Mouse (Mus musculus): ENCODE results near the gene Selenom.

Selenom gene

DNA sequence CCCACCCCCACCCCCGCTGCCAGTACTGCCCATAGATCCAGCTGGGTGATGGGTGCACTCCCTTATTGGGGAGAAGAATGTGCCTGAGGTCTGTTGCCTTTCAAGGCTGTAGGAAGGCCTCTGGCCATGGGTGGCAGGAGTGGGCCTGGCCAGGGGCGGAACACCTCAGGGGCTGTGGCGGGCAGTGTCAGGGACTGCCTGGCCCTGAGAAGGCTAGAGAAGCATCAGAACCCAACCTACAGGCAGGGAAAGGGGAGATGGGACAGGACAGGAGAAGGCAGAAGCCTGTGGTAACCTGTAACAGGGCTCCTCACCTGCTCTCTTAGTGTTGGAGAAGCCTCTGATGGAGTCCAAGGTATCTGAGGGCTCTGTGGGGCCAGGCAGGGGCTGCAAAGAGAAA is 16.2 kb downstream of the Selenom start:
- no peak for DNase-seq (ENCODE audit: low read depth, low spot score)

DNA sequence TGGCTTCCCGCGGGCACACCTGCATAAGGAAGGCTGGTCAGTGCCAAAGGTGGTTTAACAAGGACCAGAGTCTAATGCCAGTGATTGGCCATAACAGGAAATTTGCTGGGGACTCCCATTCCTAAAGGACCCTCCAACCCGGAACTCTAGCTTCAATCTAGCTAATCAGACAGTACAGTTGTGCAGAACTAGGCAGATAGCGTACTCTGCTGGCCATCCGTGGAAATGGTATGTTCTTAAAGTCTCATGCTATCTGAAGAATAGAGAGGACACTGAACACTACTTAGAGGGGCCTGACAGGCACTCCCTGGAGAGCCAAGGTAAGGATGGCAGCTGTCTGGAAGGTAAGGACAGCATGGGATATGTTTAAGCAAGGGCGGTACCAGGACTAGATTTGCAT is 17.1 kb downstream of the Selenom start:
- DNase-seq (ENCODE audit: low read depth, low spot score) = no peak

DNA sequence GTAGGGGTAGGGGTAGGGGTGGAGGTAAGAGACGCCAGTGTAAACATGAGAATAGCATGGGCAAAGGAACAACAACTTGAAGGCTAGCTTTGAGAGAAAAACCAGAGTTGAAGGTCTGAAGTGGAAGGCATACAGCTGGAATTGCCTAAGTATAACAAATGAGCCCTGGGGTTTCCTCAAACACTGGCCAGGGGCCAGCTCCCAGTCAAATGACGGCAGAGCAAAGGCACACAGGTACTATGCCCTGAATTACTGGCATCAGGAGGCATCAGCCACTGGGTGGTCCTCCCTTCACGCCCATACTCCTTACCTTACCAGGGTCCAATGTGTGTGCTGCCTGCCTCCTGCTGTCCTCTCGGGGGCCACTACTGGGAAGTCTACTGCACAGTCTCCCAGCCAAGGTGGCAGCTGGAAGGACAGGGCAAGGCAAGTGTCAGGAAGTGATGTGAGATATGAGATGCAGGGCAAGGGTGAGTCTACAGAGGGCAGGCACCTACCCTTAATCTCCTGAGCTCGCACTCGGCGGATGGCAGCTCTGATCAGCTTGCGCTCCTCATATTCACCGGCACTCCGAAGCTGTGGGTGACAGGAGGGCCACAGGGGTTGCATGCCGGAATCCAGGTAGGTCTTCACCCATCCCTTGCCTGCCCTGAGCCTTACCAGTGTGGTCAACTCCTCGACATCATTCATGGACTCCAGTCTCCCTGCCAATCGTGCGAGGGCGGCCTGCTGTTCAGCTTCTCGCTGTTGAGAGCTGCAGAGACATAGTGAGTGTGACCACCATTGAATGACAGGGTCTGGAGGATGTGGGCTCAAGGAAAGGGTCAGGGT is 17.8 kb downstream of the Selenom start:
- no peak for DNase-seq (ENCODE audit: low read depth, low spot score)

DNA sequence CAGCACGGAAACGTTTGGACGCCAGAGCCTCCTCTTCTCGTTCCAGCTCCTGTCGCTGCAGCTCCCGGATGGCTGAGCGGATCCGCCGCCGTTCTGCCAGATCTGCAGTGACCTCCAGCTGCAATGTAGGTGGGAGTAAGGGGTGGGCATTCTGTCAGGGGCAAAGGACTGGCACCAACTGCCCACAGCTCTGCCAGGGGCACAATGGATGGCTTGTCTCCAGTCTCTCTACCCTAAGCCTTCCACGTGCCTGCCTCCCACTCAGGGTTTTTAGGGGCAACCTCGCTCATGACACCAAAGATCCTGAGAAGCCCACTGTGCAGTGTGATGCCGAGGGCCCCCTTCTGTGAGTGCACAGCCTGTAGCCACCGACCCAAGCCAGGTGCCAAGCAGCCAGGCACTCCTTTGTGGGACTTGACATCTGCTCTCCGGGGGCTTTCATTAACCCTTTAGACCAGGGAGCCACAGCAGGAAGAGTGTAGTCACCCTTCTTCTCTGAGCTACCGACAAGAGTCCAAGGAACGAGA is 19.0 kb downstream of the Selenom start:
- DNase-seq (ENCODE audit: low read depth, low spot score) = no peak

DNA sequence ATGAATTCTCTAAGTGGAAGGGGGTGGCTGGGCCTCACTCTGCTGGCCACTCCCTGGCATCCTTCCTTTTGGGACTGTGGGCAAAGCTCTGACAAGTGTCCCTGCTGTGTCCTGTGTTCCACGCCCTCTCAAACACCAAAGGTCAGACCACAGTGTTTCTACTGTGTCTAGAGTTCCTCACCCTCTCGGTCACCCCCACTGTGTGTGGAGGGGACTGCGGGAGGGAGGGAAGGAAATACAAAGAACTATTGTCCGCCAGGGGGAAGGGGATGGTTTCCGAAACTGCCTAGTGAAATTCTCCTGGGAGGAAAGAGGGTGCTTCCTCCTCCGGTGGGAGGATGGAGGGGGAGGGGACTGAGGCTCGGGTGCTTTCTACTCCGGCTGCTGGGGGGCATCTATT is 20.5 kb downstream of the Selenom start:
- DNase-seq (ENCODE audit: low read depth, low spot score) = no peak

DNA sequence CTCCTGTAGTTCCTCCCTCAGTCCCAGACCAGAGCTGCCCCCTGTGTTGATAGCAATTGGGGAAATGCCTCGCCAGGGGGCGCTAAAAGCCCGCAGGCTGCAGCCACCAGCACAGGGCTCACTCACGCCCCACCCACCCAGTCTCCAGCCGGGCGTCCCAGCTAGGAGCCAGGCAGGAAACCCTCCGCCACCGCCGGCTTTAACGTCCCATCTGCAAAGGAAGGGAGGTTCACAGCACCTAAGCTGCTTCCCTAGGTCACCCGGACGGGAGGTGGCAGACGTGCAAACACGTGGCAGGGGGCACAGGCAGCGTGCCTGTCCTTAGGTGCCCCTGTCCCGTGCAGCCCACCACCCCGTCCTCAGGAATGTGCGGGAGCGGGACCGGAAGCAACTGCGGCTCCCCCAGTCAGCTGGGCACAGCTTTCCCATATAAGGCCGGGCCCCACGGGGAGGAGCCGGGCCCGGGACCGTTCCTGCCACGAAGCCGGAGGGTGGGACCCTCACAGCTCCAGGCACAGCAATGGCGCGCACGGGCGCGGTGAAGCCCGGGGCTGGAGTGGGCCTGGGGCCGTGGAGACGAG is 21.0 kb downstream of the Selenom start:
- DNase-seq (ENCODE audit: low read depth, low spot score) = peak; percentile 95

DNA sequence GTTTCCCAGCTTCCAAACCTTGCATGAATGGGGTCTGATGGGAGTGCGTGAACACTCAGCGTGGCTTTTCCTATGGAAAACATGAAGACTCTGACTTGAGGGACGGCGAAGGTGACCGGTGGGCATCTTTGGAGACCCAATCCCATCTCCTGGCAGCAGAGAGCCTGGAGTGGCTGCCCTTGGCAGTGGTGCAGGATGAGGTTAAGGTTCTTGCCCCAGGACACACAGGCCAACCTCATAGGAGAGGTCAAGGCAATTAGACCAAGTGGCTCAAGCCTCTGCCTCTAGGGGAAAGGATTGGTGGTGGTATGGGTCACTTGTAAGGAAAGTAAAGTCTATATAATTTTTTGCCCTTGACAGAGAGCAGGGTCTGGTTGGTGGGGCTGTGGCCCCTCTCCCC is 21.6 kb downstream of the Selenom start:
- DNase-seq (ENCODE audit: low read depth, low spot score) = no peak

DNA sequence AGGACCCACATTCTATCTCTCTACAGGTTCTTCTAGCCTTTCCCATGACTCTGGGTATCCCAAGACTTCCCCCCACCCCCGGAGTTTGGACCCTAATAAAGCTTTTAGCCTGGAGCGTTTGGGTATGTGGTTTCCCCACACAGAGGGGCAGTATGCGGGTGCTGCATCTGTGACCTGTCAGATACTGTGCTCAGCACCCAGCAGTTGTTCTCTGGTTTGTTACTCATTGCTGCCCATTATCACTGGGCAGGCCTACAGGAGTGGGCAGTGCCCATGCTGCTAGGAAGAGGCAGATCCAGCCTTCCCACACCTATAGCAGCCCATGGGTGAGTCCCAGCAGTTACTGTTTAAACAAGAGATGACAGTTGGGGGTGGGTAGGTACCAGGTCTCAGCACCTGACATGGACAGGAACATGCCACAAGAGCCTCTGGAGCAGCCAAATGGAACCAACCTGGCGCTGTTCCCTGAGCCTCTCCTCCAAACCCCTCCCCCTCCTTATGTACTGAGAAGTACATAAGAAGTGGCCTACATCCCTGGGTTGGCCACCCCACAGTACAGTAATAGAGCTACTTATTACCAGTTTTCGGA is 22.4 kb downstream of the Selenom start:
- DNase-seq (ENCODE audit: low read depth, low spot score) = no peak

DNA sequence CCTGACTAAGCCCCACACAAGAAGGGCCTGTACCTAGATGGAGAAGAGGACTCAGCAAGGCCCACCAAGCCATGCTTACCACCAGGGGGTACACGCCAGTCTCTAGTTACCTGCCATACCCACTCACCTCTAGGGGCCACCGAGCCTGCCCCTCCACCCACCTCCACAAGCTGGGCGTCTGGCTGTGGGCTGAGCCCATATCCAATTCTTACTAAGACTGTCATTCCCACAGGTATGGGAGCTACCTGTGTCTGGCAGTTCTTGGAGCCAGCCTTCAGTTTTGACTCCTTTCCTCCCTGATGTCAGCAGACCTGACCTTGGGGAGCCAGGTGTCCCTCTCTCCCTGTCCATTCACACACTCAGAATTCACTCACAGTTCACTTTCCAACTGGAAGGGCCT is 23.2 kb downstream of the Selenom start:
- DNase-seq (ENCODE audit: low read depth, low spot score) = no peak

DNA sequence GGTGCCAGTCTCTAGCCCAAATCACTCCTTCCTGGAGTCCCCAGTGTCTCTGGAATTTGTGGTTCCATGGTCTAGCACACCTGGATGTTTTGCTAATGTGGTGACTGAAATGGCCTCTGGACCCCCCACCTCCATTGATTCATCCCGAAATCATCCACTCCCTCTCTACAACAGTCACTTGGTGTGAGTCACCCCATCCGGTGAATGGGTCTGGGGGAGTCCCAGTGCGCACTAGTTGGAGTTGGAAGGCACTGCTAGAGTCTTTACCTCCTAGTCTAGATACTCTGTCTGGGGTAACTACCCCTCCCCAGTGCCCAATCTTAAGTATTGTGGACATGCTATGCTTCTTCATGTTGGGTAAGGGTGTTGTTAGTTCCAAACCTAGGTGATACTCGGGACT is 23.9 kb downstream of the Selenom start:
- DNase-seq (ENCODE audit: low read depth, low spot score) = no peak

DNA sequence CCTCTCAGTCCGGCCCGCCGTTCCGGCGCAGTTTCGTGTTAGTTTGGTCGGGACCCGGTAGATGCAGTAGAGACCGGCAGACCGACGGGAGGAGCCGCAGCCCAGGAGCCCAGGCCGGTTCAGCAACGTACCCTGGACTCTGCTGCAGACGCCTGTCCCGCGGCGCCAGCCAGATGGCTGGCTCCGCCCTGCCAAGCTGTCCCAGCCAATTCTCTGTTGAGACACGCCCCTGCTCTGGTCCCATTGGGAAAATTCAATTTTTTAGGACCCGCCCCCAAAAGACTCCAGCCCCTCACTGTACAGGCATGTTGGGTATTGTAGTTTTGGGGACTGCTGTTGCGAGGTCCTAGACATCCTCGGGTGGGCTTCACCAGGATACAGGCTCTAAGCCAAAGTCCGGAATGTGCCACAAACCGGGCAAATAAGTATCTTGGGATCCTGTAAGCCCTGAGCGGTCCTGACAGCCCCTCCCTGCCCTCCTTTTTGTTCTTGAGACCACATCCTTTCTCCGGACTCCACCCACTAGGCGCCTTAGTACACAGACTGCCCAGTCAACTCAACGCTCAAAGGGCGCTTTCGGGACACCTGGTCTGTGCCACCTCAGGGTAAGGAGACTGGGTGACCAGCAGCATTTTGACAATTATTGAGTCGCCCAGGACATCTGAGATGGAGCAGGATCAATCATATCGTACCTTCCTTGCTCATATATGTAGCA is 24.8 kb downstream of the Selenom start:
- DNase-seq (ENCODE audit: low read depth, low spot score) = peak; percentile 94

DNA sequence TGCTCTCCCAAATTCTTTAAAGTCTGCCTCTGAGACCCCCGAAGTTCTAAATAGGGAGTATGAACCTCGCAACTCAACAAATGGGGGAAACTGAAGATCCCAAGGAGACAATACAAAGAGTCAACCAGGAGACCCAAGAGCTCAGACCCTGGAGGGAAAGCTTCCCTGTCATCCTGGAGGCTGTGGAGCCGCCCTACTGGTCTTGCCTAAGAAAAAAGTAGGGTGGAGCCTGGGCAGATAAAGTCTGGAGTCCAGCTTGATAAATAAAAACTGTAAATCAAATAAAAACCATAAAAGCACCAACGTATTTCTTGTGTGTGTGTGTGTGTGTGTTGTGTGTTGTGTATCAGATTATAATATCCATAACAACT is 25.3 kb downstream of the Selenom start:
- no peak for DNase-seq (ENCODE audit: low read depth, low spot score)

DNA sequence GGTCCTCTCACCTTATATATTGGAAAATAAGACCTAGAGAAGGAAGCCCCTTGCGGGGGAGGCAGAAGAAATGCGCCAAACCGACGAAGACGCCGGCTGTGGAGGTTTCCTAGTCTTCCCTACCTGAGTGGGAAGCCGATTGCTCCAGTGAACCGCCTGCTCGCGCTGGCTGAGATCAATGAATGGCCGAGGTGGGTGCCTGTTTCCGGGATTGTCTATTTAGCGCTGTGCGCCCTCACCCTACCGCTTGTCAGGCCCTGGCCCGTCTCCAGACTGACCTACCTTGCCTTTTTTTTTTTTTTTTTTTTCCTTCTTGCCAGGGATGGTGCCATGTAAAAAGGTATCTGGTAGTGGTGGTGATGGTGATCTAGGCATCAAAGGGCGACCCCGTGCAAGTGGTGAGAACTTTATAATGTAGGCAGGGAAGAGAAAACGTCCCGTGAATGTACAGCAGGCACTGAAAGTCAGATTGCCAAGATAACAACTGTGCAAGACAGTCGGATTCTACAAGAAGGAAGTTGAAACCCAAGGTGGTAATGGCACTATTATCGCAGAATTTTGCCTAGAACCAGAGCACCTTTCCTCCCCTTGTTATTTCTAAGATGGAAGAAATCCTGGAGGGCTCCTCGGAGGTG is 26.1 kb downstream of the Selenom start, which contains the start of gene Smtn:
TSS of gene Smtn (minus strand) at position 162 of the 635 bp plus-strand sequence.
- DNase-seq (ENCODE audit: low read depth, low spot score) = no peak

DNA sequence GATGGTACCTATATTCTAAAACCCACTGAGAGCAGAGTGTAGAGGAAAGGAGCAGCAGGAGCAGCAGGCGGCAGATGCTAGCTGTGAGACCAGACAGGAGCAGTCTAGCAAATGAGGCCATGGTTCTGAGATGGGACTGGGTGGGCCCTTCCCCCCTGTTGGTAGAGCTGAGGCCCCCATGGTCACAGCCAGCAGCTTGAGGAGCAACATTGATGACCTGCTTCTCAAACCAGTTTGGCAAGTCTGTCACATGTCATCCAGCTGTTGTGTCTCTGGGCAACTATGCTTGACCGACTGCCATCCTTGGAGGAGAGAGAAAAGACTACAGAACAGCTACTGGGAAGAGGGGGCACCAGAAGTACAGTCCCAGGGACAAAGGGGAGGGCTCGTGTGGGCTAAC is 27.4 kb downstream of the Selenom start:
- no peak for DNase-seq (ENCODE audit: low read depth, low spot score)

DNA sequence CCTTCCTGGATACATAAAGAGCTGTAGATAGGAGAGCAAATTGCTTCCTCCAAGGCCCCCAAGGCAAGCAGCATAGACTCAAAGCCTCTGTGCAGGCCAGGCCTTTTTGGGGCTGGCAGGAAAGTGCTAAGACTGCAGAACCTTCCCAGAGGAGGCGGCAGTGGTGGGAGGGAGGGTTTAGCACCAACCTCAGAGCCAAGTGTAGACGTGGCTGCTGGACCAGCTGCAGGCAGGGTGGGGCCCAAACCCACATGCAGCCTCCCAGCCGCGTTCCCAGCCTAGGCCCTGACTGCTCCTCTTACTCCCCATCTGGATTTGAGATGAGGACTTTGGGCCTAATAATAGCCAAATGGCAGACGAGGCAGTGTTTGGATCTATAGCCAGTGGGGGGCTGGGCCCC is 28.5 kb downstream of the Selenom start:
- no peak for DNase-seq (ENCODE audit: low read depth, low spot score)

DNA sequence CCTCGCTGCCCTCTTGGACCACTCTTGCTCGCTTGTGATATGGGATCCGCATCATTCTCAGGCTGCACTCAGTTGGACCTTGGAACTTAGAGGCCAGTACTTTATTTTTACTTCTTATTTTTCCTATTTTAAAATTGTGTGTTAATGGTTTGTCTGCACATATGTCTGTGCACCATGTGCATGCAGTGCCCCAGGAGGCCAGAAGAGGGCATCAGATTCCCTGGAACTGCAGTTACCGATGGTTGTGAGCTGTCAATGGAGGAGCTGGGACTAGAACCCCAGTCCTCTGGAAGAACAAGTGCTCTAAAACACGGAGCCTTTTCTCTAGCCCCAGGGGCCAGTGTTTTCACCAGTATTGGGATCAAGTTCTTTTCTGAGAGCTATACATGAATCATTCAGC is 29.9 kb downstream of the Selenom start:
- DNase-seq (ENCODE audit: low read depth, low spot score) = no peak

DNA sequence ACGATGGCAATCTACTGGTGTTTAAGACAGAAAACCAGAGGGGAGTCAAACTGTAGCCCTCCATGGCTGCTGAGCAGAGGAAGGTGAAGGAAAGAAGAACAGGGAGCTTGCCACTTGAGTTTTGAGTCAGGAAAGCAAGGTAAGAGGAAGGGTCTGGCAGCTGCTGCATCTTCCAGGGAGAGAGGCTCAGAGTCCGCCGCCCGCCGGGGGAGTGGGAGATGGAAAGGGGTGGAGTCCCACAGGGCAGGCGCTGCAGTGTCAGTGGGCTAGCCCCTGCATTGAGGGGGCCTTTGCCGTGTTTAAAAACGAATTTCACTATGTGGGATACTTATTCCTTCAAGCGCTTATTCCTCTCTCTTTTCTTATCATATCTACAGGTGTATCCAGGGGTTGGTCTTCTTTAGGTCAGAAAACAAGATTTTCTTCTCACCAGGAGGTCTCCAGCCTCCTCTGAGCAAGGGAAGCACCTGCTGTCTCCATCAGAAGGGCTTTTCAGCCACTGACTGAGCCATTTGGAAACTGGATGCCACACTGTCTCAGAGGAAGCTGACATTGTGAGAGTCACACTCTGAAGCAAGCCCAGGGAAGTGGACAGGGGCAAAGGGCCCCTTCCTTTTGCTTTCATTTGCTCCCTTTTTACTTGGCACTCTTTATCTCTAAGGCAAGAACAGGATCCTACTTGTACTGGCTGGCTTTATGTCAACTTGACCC is 31.2 kb downstream of the Selenom start:
- DNase-seq (ENCODE audit: low read depth, low spot score) = no peak

DNA sequence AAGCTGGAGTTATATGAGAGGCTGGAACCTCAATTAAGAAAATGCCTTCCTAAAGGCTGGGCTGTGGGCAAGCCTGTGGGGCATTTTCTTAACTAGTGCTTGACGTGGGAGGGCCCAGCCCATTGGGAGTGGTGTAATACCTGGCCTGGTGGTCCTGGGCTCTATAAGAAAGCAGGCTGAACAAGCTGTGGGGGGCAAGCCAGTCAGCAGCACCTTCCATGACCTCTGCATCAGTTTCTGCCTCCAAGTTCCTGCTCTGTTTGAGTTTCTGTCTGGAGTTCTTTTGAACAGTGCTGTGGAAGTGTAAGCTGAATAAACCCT is 31.7 kb downstream of the Selenom start:
- no peak for DNase-seq (ENCODE audit: low read depth, low spot score)

DNA sequence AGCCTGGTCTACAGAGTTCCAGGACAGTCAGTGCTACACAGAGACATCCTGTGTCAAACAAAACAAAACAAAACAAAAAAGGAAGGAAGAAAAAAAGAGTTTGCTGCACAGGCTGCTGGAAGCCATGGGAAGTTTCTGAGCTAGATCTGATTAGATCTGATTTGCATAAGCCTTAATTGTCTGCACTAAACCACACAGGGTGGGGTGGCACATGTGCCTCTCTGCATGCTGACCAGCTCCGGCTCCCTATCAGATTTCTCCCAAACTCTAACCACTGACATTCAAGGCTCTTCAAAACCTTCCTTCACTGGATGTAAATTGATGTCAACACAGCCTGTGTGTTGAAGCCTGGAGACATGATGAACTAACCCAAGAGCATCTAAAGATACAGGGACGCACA is 32.6 kb downstream of the Selenom start:
- no peak for DNase-seq (ENCODE audit: low read depth, low spot score)

DNA sequence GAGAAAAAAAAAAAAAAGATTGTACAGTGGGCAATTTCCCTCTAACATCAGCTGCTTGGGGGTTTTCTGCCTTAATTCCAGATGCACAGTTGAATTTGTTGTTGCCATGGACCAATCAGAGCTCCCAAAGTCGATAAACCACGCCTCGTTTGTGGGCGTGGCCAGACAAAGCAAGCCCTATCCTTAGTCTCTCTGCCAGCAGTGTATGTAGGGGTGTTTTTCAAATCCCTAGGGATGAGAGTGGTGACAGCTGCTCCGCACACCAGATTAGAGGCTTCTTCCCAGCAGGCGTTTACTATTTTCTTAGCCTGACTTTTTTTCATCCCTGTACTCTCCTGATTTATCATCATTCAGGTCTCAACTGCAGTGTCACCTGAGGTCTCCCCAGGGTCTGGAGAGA is 33.5 kb downstream of the Selenom start:
- peak; percentile 52 for DNase-seq (ENCODE audit: low read depth, low spot score)

DNA sequence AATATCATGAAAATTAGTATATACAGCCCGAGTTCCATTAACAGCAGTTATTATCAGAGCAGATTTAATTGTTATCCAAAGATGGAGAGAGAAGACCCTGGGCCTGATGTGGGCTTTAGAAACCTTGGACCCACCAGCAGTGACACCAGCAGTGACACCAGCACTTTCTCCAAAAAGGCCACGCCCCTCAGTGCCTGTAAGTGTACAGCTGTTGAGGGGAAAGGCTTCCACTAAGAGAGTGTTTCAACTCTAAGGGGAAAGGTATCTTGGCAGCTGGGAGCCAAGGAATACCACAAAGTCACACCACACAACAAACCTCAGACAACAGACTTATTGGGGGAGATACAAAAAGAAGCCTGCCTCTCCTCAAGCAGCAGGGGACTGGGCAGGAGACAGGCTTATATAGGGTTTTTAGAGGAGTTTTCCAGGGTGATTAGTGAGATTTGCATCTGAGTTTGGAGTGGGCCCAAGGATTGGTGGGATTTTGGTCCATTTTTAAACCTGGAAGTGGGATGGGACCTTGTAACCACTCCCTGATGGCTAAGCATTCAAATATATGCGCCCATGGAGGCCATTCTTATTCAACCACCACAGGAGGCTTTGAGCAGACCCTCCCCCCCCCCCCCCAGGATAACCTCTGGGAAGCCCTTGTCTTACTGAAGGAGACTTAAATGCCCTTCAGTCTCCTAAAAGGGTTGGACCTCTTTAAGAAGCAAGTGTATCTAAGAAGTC is 34.2 kb downstream of the Selenom start:
- no peak for DNase-seq (ENCODE audit: low read depth, low spot score)

Data from mesoderm, embryonic 11.5 days (tissue).